Mouse (Mus musculus) myocyte (in vitro differentiated cells): ENCODE measurements at regions not wholly inside any gene's neighbourhood (a gene's known extent, or its start where the extent isn't known, plus 50 kb on each side); places are given as distances from the start of the nearest gene placed in this dataset.

Experiments
- H3K27me3 ChIP-seq: one replicate; pipeline ENCODE4 v1.6.1; 2011; ENCODE audit not compliant: control insufficient read depth, insufficient read depth, insufficient read length
- H3K36me3 ChIP-seq: one replicate; pipeline ENCODE4 v1.6.1; 2011; ENCODE audit not compliant: control insufficient read depth, insufficient read depth
- H3K4me2 ChIP-seq: one replicate; pipeline ENCODE4 v1.6.1; 2011; ENCODE audit warnings: low read depth, control low read depth
- H3K4me3 ChIP-seq: one replicate; pipeline ENCODE4 v1.5.1; 2011; ENCODE audit warnings: mild to moderate bottlenecking, control low read depth, moderate library complexity
- H3K79me2 ChIP-seq: one replicate; pipeline ENCODE4 v1.6.1; 2011; ENCODE audit not compliant: control insufficient read depth, insufficient read depth
- H3ac ChIP-seq: one replicate; pipeline ENCODE4 v1.6.1; 2011; ENCODE audit not compliant: control insufficient read depth, insufficient read length
- CEBPB ChIP-seq: IDR thresholded peaks from 2 replicates; pipeline ENCODE4 v1.6.1; 2011; ENCODE audit warnings: mild to moderate bottlenecking, moderate library complexity; ENCODE audit not compliant: poor library complexity, insufficient read depth, severe bottlenecking
- E2F4 ChIP-seq: IDR thresholded peaks from one replicate; pipeline ENCODE4 v1.6.1; 2011; ENCODE audit warnings: mild to moderate bottlenecking, control low read depth, moderate library complexity; ENCODE audit not compliant: insufficient read depth
- MAX ChIP-seq: IDR thresholded peaks from one replicate; pipeline ENCODE4 v1.6.1; 2011; ENCODE audit warnings: low read depth, mild to moderate bottlenecking, control low read depth
- MYOD1 ChIP-seq, 3 experiments: IDR thresholded peaks; one replicate each; pipeline ENCODE4 v1.6.1; 2011; ENCODE audit warnings: control low read depth in 2 of 3, low read depth in 2 of 3, mild to moderate bottlenecking in 2 of 3, moderate library complexity in 1 of 3; ENCODE audit not compliant: insufficient read length in 2 of 3, control insufficient read depth in 1 of 3
- MYOG ChIP-seq, 3 experiments: IDR thresholded peaks; one replicate each; pipeline ENCODE4 v1.6.1; 2011; ENCODE audit warnings: control low read depth in 2 of 3, low read depth in 2 of 3, mild to moderate bottlenecking in 2 of 3; ENCODE audit not compliant: insufficient read length in 2 of 3, control insufficient read depth in 1 of 3, insufficient read depth in 1 of 3
- POLR2A ChIP-seq: IDR thresholded peaks from one replicate; pipeline ENCODE4 v1.6.1; 2011; ENCODE audit warnings: low read depth, mild to moderate bottlenecking, control low read depth, moderate library complexity; ENCODE audit not compliant: insufficient read length
- POLR2AphosphoS2 ChIP-seq: IDR thresholded peaks from one replicate; pipeline ENCODE4 v1.6.1; 2011; ENCODE audit warnings: low read depth, control low read depth; ENCODE audit not compliant: insufficient read length
- REST ChIP-seq: IDR thresholded peaks from one replicate; pipeline ENCODE4 v1.6.1; 2011; ENCODE audit warnings: mild to moderate bottlenecking, control low read depth, moderate library complexity; ENCODE audit not compliant: insufficient read depth, insufficient read length
- SRF ChIP-seq: IDR thresholded peaks from one replicate; pipeline ENCODE4 v1.6.1; 2011; ENCODE audit warnings: low read depth; ENCODE audit not compliant: control insufficient read depth, insufficient read length
- TCF12 ChIP-seq: IDR thresholded peaks from one replicate; pipeline ENCODE4 v1.6.1; 2011; ENCODE audit warnings: mild to moderate bottlenecking, control low read depth; ENCODE audit not compliant: poor library complexity, insufficient read depth, severe bottlenecking
- TCF3 ChIP-seq: IDR thresholded peaks from one replicate; pipeline ENCODE4 v1.6.1; 2011; ENCODE audit warnings: low read depth, control low read depth; ENCODE audit not compliant: insufficient read length
- USF1 ChIP-seq: IDR thresholded peaks from one replicate; pipeline ENCODE4 v1.6.1; 2011; ENCODE audit warnings: low read depth, mild to moderate bottlenecking, control low read depth, moderate library complexity

DNA sequence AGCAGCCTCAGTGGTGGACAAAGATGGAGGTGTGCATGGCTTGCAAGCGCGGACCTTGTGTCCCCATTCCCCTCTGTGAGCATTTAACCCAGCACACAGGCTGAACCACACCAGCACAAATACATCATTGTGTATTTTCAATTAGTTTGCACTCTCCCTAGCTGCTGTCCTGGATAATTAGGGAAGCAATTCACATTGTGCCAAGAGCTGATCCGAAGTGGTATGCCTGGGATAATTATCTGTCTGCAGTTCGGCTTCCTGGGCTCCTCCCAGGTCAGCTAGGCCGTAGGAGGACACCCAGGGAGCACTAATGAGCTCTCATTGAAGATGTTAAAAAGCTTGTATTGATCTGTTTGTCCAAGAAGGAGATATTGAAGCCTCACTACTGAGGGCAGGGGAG, 648.8 kb upstream of the 3110018I06Rik start:
- no peaks in the 10 kb centered on the region for H3K36me3 ChIP-seq
- TF ChIP-seq POLR2A (no peak), MAX (no peak), USF1 (no peak), CEBPB (no peak), TCF3 (no peak), MYOD1 (IDR thresholded peaks at IDR 0.05; ENCODE audit: control insufficient read depth in 1 of 3, insufficient read length in 2 of 3, low read depth in 2 of 3) (no peak), SRF (no peak), E2F4 (no peak), MYOG (IDR thresholded peaks at IDR 0.05; ENCODE audit: control insufficient read depth in 1 of 3, insufficient read depth in 1 of 3, insufficient read length in 2 of 3, low read depth in 2 of 3) (no peak), REST (no peak), TCF12 (no peak), POLR2AphosphoS2 (no peak)
- no peak overlapping the region for H3K4me3 ChIP-seq
- no peak overlapping the region for H3ac ChIP-seq
- H3K79me2 ChIP-seq = no peaks in the 10 kb centered on the region
- H3K4me2 ChIP-seq = no peak overlapping the region
- H3K27me3 ChIP-seq = no peaks in the 10 kb centered on the region

DNA sequence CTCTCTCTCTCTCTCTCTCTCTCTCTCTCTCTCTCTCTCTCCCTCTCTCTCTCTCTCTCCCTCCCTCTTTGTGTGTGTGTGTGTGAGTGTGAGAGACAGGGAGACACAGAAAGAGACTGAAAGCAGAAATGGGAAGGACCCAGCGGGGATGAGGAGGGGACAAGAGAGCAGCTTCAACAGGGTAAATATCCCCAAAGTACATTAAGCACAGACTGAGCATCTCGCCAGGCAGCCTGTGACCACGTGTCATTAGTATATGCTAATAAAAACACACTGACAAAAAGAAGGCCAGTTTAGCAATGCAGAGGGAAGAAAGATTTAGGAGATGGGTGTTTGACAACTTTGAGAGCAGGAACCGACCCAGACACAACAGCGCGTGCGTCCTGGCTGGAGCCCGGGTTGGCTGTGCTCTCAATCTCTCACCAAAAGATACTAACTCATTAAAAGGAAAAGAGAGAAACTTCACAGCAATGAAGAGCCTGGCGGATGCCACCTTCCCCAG, 648.2 kb upstream of the 3110018I06Rik start:
- Histone ChIP-seq H3K36me3 (no peaks in the 10 kb centered on the region), H3K4me3 (no peak overlapping the region), H3ac (no peak overlapping the region), H3K79me2 (no peaks in the 10 kb centered on the region), H3K4me2 (no peak overlapping the region), H3K27me3 (no peaks in the 10 kb centered on the region)
- TF ChIP-seq TCF12 (no peak), USF1 (no peak), POLR2AphosphoS2 (no peak), TCF3 (no peak), REST (no peak), POLR2A (no peak), CEBPB (no peak), E2F4 (no peak), MAX (no peak), SRF (no peak), MYOG (IDR thresholded peaks at IDR 0.05; ENCODE audit: control insufficient read depth in 1 of 3, insufficient read depth in 1 of 3, insufficient read length in 2 of 3, low read depth in 2 of 3) (no peak), MYOD1 (IDR thresholded peaks at IDR 0.05; ENCODE audit: control insufficient read depth in 1 of 3, insufficient read length in 2 of 3, low read depth in 2 of 3) (no peak)

DNA sequence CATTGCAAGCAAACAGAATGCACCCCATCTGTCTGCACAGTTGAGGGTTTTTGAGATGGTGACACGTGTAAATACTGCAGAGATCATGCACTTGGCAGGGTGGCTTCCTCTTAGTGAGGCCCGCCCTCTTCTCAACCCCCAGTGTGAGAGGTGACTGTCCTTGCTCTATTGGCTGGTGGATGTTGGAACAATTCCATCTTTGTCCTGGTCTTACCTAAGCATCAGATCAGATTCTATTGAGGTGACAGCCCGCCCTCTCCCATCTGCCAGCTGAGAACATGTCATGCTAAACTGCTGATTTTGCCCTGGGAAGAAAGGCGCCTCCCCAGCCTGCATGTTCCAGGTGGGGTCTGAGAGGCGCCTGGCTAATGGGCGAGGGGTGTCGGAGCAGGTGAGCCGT, 646.4 kb upstream of the 3110018I06Rik start:
- H3K27me3 ChIP-seq = no peaks in the 10 kb centered on the region
- H3K4me2 ChIP-seq = no peak overlapping the region
- no peak overlapping the region for H3K4me3 ChIP-seq
- no peaks in the 10 kb centered on the region for H3K79me2 ChIP-seq
- no peak for TF ChIP-seq POLR2AphosphoS2
- TF ChIP-seq E2F4 = no peak
- no peak for TF ChIP-seq MYOD1 (IDR thresholded peaks at IDR 0.05; ENCODE audit: control insufficient read depth in 1 of 3, insufficient read length in 2 of 3, low read depth in 2 of 3)
- TF ChIP-seq POLR2A = no peak
- no peak for TF ChIP-seq TCF12
- no peak for TF ChIP-seq TCF3
- no peak for TF ChIP-seq REST
- no peak for TF ChIP-seq MAX
- TF ChIP-seq USF1 = no peak
- TF ChIP-seq CEBPB = no peak
- no peak for TF ChIP-seq MYOG (IDR thresholded peaks at IDR 0.05; ENCODE audit: control insufficient read depth in 1 of 3, insufficient read depth in 1 of 3, insufficient read length in 2 of 3, low read depth in 2 of 3)
- no peak for TF ChIP-seq SRF
- H3ac ChIP-seq = no peak overlapping the region
- no peaks in the 10 kb centered on the region for H3K36me3 ChIP-seq

DNA sequence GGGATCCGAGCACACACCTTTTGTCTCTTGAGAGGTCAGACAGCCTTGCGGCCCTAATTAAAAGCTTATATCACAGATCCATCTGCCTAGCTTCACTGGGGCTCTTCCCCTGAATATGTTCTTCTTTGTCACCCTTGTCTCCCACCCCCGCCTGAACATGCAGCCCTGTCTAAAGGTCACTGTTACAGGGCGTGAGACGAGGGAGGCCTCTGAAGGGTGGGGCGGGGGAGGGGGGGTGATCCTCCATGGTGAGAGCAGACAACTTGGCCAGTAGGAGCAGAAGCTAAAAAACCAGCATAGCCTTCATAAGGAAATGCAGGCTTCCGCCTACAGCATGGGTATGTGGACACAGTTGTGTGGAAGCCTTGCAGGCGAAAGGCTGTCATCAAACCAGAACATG, 646.0 kb upstream of the 3110018I06Rik start:
- no peak overlapping the region for H3ac ChIP-seq
- no peaks in the 10 kb centered on the region for H3K27me3 ChIP-seq
- no peak overlapping the region for H3K4me2 ChIP-seq
- no peaks in the 10 kb centered on the region for H3K79me2 ChIP-seq
- H3K36me3 ChIP-seq = no peaks in the 10 kb centered on the region
- TF ChIP-seq POLR2A (no peak), MYOG (IDR thresholded peaks at IDR 0.05; ENCODE audit: control insufficient read depth in 1 of 3, insufficient read depth in 1 of 3, insufficient read length in 2 of 3, low read depth in 2 of 3) (no peak), USF1 (no peak), MAX (no peak), MYOD1 (IDR thresholded peaks at IDR 0.05; ENCODE audit: control insufficient read depth in 1 of 3, insufficient read length in 2 of 3, low read depth in 2 of 3) (no peak)
- no peak overlapping the region for H3K4me3 ChIP-seq

DNA sequence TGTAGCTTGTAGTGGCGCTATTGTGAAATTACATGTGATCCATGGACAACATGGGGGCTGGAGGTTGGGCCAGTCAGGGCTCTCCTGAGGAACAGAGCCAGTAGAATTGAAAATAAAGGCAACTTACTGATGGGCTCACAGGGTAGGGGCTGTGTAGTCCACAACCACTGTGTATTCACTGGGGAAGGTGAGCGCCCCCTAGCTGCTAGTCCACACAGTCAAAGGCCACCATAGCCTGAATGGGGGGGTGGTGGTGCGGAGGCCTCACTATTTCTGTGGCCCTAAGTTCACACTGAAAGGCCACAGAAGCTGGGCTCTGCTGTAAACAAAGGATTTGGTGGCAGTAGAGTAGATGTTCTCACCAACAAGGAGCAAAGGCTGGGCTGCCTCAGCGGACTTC, 636.8 kb upstream of the 3110018I06Rik start:
- no peak for TF ChIP-seq TCF3
- H3K27me3 ChIP-seq = no peaks in the 10 kb centered on the region

More for the DNA sequence above, 636.8 kb upstream of the 3110018I06Rik start:
- Histone ChIP-seq H3K79me2 (no peaks in the 10 kb centered on the region), H3K4me3 (no peak overlapping the region), H3ac (no peak overlapping the region), H3K4me2 (no peak overlapping the region), H3K36me3 (no peaks in the 10 kb centered on the region)
